Mouse (Mus musculus): ENCODE measurements at regions not wholly inside any gene's neighbourhood (a gene's known extent, or its start where the extent isn't known, plus 50 kb on each side); places are given as distances from the start of the nearest gene placed in this dataset.

DNA sequence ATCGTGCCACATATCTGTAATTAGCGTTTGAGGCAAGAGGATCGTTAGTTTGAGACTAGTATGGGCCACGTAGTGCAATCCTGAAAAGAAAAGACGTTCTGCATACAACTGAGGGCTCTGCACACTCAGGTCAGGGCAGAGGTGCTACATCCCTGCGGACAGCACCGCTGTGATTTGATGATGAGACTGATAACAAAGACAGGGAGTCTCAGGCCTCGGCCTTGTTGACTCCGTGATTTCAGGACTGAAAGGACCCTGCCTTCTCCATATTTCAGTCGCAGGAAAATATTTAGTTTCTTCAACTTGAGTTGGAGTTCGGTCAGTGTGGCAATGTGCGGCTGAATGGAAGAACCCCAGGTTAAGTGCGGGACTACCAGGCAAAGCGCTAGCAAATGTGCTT lies 210.1 kb downstream of the Etnk1 start:
- no peaks in the 10 kb centered on the region for H3K9me3 ChIP-seq
- H3K4me1 ChIP-seq, result peaks cover 4% of the 10 kb centered on the region; the same call in 1 of the 2 replicates
- H3K9ac ChIP-seq, result no peak overlapping the region
- no peak overlapping the region for H3K4me3 ChIP-seq
- H3K36me3 ChIP-seq (replicated peaks), result no peaks in the 10 kb centered on the region
- 90% methylated on average over 14 of the region's 14 CpGs for WGBS
- H3K27ac ChIP-seq, result no peak overlapping the region
- no peaks in the 10 kb centered on the region for H3K27me3 ChIP-seq (replicated peaks)
- ATAC-seq (replicated peaks), result no peak
- H3K4me2 ChIP-seq, result no peak overlapping the region

DNA sequence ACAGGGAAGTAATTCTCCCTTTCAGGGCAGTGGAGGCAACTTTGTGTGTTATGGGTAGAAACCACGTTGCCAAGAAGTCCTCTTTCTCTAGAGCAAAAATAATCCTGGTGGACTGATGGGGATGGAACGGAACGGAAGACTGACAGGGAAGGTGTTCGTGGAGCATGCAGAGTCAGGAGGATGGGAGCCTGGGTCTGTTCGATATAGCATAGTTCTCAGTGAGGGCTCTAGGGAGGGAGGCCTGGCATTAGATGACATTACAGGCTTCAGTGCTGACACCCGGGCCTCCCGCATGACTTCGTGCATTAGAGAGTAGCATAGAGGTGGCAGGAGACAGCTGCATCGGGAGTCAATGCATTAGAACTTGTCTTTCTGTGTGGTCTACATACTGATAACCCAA lies 211.1 kb downstream of the Etnk1 start:
- H3K4me1 ChIP-seq, result no peaks in the 10 kb centered on the region
- no peak for ATAC-seq (replicated peaks)
- no peaks in the 10 kb centered on the region for H3K36me3 ChIP-seq (replicated peaks)
- H3K9ac ChIP-seq, result no peak overlapping the region
- H3K4me2 ChIP-seq, result no peak overlapping the region
- no peaks in the 10 kb centered on the region for H3K9me3 ChIP-seq
- no peak overlapping the region for H3K27ac ChIP-seq
- 94% methylated on average over 9 of the region's 9 CpGs for WGBS
- H3K27me3 ChIP-seq (replicated peaks), result no peaks in the 10 kb centered on the region
- no peak overlapping the region for H3K4me3 ChIP-seq

DNA sequence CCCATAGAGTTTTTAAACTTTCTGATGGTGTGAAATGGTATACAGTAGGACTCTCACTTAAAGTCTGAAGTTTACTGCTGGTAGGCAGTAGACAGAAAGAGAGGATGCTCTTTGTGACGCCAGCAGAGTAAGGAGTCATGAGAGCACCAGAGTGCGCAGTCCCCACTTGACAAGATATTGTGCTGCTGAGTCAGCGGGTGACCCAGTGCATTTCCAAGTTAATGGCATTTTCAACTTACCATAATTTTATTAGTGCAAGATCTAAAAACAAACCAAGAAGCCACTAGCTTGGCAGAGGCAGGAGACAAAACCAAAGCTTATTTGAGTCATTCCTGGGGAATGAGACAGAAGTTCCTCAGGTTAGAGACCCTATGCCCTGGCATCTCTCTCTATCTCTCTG lies 213.5 kb downstream of the Etnk1 start:
- 96% methylated on average over 3 of the region's 3 CpGs for WGBS

DNA sequence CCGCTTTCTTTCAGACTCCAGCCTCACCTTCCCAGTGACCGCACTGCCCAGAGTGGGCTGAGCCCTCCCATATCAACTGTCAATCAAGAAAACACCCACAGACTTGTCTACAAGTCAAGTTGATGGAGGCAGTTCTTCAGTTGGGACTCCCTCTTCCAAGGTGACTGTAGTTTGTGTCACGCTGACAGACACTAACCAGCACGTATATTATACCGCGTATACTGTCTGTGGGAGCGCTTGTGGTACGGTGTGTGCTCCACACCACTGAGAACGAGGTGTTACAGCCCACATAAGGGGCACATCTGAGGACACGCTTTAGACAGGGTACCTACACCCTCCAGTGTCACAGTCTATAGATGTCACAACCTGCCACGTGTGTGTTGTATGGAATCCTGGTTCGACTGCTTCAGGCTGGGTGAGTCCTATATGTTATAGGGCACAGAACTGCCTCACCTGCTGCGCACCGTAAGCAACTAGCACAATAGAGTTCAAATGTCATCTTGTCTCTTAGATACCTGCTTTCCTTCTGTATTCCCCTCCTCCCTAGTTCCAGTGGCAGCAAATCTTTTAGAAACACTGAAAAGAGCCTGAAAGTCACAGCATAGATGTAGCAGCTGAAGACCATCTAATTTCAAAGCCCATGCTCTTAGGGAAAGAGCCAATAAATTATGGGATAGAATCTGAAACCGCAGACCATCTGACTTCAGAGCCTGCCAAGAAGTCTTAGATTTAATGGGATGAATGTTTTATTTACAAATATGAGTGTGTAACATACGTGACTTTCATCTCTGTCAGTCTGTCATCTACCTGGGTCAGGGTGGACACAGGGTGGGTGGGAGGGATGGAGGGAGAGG lies 219.8 kb downstream of the Etnk1 start:
- H3K4me3 ChIP-seq, result no peak overlapping the region

More for the DNA sequence above, 213.5 kb downstream of the Etnk1 start:
- ATAC-seq (replicated peaks), result no peak
- Histone ChIP-seq H3K4me2 (no peak overlapping the region), H3K9ac (no peak overlapping the region), H3K27me3 (replicated peaks) (no peaks in the 10 kb centered on the region), H3K4me3 (no peak overlapping the region), H3K27ac (no peak overlapping the region), H3K4me1 (no peaks in the 10 kb centered on the region), H3K9me3 (no peaks in the 10 kb centered on the region), H3K36me3 (replicated peaks) (no peaks in the 10 kb centered on the region)

DNA sequence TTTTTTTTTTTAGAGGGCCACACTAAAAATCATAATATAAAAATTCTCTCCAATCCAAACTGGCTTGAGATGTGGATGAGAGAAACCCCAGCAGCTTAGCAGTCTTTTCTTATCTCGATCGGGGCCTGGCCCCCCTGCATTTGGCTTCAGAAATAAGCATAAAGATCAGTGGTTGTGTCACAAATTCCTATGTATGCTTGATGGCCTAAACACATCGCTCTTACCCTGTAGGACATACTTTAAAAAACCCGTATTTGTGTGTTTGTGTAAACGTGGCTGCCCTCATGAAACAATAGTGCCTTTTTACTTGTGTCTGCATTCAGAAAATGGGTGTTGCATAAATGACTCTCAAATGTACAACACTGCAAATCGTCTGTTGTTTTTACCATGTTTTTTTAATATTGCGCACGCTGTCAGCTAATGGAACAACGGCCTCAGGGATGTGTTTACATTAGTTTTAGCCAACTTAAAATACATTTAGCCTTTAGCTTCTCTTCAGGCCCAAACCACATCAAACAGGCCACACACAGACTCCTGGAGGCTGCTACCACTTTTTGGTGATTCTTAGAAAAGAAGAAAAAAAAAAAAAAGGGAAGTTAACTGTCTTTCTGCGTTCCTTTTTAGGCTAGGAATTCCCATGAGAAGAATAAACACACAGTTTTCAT lies 226.7 kb downstream of the Etnk1 start:
- H3K27me3 ChIP-seq (replicated peaks), result no peaks in the 10 kb centered on the region
- no peaks in the 10 kb centered on the region for H3K9me3 ChIP-seq
- H3K4me2 ChIP-seq, result no peak overlapping the region
- no peaks in the 10 kb centered on the region for H3K36me3 ChIP-seq (replicated peaks)
- 64% methylated on average over 10 of the region's 10 CpGs for WGBS
- H3K27ac ChIP-seq, result no peak overlapping the region
- no peak overlapping the region for H3K4me3 ChIP-seq
- no peaks in the 10 kb centered on the region for H3K4me1 ChIP-seq
- ATAC-seq (replicated peaks), result no peak
- no peak overlapping the region for H3K9ac ChIP-seq

More for the DNA sequence above, 219.8 kb downstream of the Etnk1 start:
- Histone ChIP-seq H3K36me3 (replicated peaks) (no peaks in the 10 kb centered on the region), H3K9ac (no peak overlapping the region), H3K4me1 (no peaks in the 10 kb centered on the region), H3K9me3 (no peaks in the 10 kb centered on the region), H3K27me3 (replicated peaks) (no peaks in the 10 kb centered on the region), H3K27ac (no peak overlapping the region), H3K4me2 (no peak overlapping the region)
- WGBS, result 91% methylated on average over 16 of the region's 16 CpGs
- no peak for ATAC-seq (replicated peaks)

DNA sequence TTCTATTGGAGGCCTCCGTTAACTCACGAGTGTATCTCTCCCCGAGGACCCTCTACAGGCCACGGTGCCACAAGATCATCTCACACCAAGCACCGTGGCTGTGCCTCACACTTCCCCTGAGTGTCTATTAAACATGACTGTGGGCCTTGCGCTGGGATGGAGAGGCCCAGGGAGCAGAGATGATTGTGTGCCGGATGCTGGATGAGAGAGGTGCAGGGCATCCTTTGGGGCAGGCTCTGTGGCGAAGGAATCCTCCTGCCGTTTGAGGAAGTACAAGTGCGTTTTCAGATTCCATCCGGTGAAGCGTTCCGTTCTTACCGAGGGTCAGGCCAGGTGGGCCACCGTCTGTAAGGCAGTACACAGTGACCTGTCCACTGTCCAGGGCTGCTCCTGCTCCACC lies 227.4 kb downstream of the Etnk1 start:
- Histone ChIP-seq H3K9ac (no peak overlapping the region), H3K4me2 (no peak overlapping the region), H3K9me3 (no peaks in the 10 kb centered on the region), H3K27ac (no peak overlapping the region), H3K36me3 (replicated peaks) (no peaks in the 10 kb centered on the region), H3K4me1 (no peaks in the 10 kb centered on the region), H3K4me3 (no peak overlapping the region), H3K27me3 (replicated peaks) (no peaks in the 10 kb centered on the region)
- no peak for ATAC-seq (replicated peaks)
- WGBS, result 88% methylated on average over 15 of the region's 15 CpGs

DNA sequence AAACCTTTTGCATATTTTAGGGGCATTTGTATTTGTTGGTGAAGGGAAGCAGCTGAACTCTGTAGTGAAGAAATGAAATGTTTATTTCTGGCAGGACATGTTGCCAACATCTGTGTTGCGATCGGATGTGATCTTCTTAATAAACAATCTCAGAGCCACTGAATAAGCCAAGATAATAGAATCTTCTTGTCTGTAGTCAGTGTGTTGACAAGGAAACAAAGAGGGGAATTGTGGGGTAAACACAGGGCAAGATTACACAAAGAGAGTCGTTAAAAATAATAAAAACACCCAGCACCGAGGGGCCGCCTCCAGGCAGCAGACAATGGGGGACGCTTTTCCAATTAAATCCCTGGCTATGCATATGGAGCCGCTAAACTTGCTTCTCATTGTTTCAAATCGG lies 234.4 kb downstream of the Etnk1 start:
- H3K9me3 ChIP-seq, result no peaks in the 10 kb centered on the region
- no peaks in the 10 kb centered on the region for H3K27me3 ChIP-seq (replicated peaks)
- H3K27ac ChIP-seq, result no peak overlapping the region
- no peak overlapping the region for H3K4me2 ChIP-seq
- H3K36me3 ChIP-seq (replicated peaks), result no peaks in the 10 kb centered on the region
- WGBS, result 27% methylated on average over 8 of the region's 8 CpGs
- ATAC-seq (replicated peaks), result no peak
- H3K9ac ChIP-seq, result no peak overlapping the region
- H3K4me3 ChIP-seq, result no peak overlapping the region
- no peaks in the 10 kb centered on the region for H3K4me1 ChIP-seq

DNA sequence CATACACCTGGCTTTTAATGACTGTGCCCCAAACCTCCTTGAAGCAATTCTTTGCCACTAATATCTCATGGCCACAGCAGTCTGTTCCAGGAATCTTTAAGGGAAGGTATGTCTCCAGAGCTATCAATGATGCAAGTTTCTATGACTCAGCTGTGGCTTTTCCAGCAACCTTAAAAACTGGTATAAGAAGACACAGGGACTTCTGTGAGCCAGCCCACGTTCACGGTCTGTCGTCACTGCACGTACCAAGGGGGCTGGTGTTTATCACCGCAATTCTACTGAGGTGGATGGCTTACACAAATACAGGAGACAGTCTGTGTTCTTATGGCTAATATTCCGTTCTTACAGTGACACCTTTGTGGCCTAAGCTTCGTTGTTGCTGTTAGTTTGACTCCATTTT lies 234.9 kb downstream of the Etnk1 start:
- Histone ChIP-seq H3K9ac (no peak overlapping the region), H3K9me3 (no peaks in the 10 kb centered on the region), H3K36me3 (replicated peaks) (no peaks in the 10 kb centered on the region), H3K4me2 (no peak overlapping the region), H3K27me3 (replicated peaks) (no peaks in the 10 kb centered on the region), H3K4me1 (no peaks in the 10 kb centered on the region), H3K27ac (no peak overlapping the region), H3K4me3 (no peak overlapping the region)
- ATAC-seq (replicated peaks), result no peak
- WGBS, result 85% methylated on average over 7 of the region's 7 CpGs

DNA sequence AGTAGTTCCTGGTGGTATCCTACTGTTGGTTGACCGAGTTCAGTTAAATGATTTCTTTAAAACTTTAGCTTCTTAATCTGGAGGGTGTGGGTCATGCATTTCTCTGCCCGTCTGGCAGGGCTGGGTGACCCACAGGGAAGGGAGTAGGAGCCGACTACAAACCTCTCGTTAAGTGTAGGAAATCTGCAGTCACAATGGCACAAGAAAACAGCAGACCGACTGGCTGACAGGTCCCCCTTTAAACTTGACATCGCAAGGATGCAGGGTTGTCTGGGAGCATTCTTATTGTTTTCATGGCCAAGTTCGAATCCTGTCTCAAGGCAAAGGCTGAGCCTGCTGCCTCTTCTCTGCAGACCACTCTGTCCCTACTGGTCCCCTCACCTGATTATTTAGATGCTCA lies 235.7 kb downstream of the Etnk1 start:
- H3K9ac ChIP-seq, result no peak overlapping the region
- H3K27ac ChIP-seq, result no peak overlapping the region
- H3K4me3 ChIP-seq, result no peak overlapping the region
- no peak for ATAC-seq (replicated peaks)
- WGBS, result 82% methylated on average over 7 of the region's 7 CpGs
- no peaks in the 10 kb centered on the region for H3K4me1 ChIP-seq
- H3K9me3 ChIP-seq, result no peaks in the 10 kb centered on the region
- H3K4me2 ChIP-seq, result no peak overlapping the region
- no peaks in the 10 kb centered on the region for H3K36me3 ChIP-seq (replicated peaks)
- H3K27me3 ChIP-seq (replicated peaks), result no peaks in the 10 kb centered on the region

DNA sequence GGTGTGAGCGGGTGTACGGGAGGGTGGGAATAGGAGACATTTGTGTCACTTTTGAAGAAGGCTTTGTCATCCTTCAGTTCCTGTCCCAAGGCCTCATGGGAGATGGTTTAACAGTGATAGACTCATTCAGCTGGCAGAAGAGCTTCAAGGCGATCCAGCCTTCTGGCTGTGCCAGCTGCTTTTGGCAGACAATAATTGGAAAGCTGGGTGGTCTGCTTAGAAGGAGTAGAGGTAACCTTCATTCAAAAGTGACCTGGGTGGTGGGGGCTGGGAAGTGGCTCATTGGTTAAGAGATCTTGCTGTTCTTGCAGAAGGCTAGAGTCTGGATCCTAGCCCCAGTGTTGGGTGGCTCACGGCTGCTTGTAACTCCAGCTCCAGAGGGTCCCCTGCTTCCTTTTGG lies 237.5 kb downstream of the Etnk1 start:
- H3K9me3 ChIP-seq, result no peaks in the 10 kb centered on the region
- no peaks in the 10 kb centered on the region for H3K36me3 ChIP-seq (replicated peaks)
- H3K4me2 ChIP-seq, result no peak overlapping the region
- H3K27ac ChIP-seq, result no peak overlapping the region
- H3K4me3 ChIP-seq, result no peak overlapping the region
- no peak overlapping the region for H3K9ac ChIP-seq
- H3K27me3 ChIP-seq (replicated peaks), result no peaks in the 10 kb centered on the region
- no peak for ATAC-seq (replicated peaks)
- no peaks in the 10 kb centered on the region for H3K4me1 ChIP-seq
- WGBS, result 69% methylated on average over 4 of the region's 4 CpGs

DNA sequence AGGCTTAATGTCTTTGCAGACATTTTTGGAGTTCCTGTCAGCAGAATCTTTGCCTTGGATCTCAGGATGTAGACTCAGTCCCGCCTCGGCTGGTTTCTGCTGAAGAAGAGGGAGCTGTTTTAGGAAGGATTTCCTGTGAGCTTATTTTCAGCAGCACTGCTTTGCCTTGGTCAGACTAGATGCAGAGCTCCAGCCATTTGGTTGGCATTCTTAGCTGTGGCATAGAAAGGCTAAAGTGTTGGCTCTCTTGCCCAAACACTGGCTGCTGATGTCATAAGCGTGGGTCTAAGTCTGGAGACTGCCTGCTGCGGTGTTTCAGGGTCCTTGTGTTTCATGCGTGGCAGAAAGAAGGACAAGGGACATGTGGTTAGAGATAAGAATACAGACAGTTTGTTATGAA lies 245.0 kb downstream of the Etnk1 start:
- Histone ChIP-seq H3K9ac (no peak overlapping the region), H3K4me1 (no peaks in the 10 kb centered on the region), H3K4me2 (no peak overlapping the region), H3K9me3 (no peaks in the 10 kb centered on the region), H3K36me3 (replicated peaks) (no peaks in the 10 kb centered on the region), H3K27me3 (replicated peaks) (no peaks in the 10 kb centered on the region), H3K4me3 (no peak overlapping the region), H3K27ac (no peak overlapping the region)
- 91% methylated on average over 5 of the region's 5 CpGs for WGBS
- no peak for ATAC-seq (replicated peaks)

DNA sequence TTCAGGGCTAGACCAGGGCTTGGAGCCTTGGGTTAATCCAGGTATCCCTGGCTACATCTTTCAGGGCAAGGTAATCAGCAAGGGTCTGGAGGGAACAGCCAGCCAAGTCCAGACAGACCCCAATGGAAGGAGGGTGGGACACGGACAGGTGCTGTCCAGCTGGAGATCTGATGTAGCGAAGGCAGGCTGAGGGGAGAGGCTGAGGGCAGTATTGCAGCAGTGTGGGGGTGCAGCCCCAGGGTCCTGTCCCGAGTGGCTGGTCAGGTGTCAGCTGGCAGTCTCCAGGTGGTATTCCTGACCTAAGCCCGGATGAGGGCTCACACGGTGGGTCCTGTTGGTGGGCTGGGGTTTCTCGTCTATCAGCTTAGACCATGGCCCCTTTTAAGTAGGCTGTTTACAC lies 245.7 kb downstream of the Etnk1 start:
- Histone ChIP-seq H3K4me3 (no peak overlapping the region), H3K9me3 (no peaks in the 10 kb centered on the region), H3K4me1 (no peaks in the 10 kb centered on the region), H3K36me3 (replicated peaks) (no peaks in the 10 kb centered on the region), H3K9ac (no peak overlapping the region), H3K27ac (no peak overlapping the region), H3K4me2 (no peak overlapping the region), H3K27me3 (replicated peaks) (no peaks in the 10 kb centered on the region)
- WGBS, result 95% methylated on average over 6 of the region's 6 CpGs
- ATAC-seq (replicated peaks), result no peak

Measured in midbrain, embryonic 15.5 days (tissue).